Mouse (Mus musculus) kidney, adult 2 months (tissue): ENCODE measurements around the gene Ergic2.

Experiments
- CTCF ChIP-seq: fragments of 200-500 bp; conservative IDR thresholded peaks from 2 replicates; pipeline ENCODE4 v1.5.1; 2011; ENCODE audit warnings: low read depth, mild to moderate bottlenecking, control low read depth, low read length, moderate library complexity, mixed read lengths; ENCODE audit not compliant: insufficient read depth, insufficient read length
- POLR2A ChIP-seq: fragments of 200-500 bp; IDR thresholded peaks from one replicate; pipeline ENCODE4 v1.6.1; 2011; ENCODE audit warnings: low read depth, low read length, control low read depth

DNA sequence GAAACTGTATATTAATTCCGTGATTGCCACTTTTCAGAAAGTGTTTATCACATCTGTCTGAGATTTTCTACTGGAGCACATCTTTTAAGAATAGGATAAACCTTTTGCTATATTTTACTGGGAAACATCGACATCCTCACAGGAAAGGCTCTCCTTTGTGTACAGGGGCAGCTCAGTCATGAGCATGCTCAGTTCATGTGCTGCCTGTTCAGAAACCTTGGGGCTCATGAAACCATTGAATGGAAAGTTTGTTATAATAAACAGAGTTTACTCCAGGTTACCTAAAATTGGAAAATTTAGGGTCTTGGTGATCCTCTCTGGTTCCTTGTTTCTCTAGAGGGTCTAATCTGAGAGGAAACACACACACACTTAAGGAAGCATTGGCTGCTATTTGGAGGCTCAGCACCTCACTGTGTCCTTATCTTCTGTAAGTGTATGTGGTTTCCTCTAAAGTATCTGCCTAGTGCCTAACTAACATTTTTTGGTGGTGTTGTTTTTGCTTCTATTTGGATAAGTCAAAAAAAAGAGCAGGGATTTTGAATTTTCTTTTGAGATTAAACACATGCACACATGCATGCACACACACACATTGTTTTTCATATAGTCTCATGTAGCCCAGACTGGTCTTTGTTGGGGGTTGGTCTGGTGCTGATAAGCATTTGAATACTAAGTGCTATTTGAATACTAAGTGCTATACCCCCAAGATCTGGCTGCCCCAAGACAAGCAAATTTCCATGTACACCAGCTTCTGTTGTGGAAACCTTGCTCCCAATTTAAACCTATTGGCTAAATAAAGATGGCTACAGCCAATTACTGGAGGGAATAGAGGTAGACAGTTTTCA is 6.3 kb upstream of the Ergic2 start:
- TF ChIP-seq POLR2A (no peak), CTCF (no peak)
